Mouse (Mus musculus) neural tube, embryonic 11.5 days (tissue): Measurements from ENCODE around the gene Mier2. TPM values are rescaled to one million over a fixed set of nuclear protein-coding genes. Genes with fewer than 3 reads are reported as not detected.

Experiments
- ATAC-seq: fragments of 200-750 bp; cut with Nextera tagmentation; 2 replicates; pipeline ENCODE4 v1.8.0; 2017; ENCODE audit warnings: moderate number of reproducible peaks, mild to moderate bottlenecking, moderate TSS enrichment, moderate library complexity; ENCODE audit not compliant: insufficient read depth, low FRiP score, low TSS enrichment
- DNase-seq: peaks from one replicate; pipeline ENCODE4 v3.0.0-alpha.2; 2015; ENCODE audit warnings: low spot score
- H3K27ac ChIP-seq: fragments of 300-500 bp; sonication (generic); 2 replicates; pipeline ENCODE4 v1.5.1; 2014; ENCODE audit warnings: low read depth, mild to moderate bottlenecking, low read length
- H3K27me3 ChIP-seq: fragments of 300-500 bp; sonication (generic); 2 replicates; pipeline ENCODE4 v1.6.1; 2014; ENCODE audit warnings: mild to moderate bottlenecking, low read length, mixed read lengths; ENCODE audit not compliant: control insufficient read depth, insufficient read depth
- H3K36me3 ChIP-seq: fragments of 300-500 bp; sonication (generic); 2 replicates; pipeline ENCODE4 v1.6.1; 2014; ENCODE audit warnings: mild to moderate bottlenecking, low read length, moderate library complexity, mixed read lengths; ENCODE audit not compliant: control insufficient read depth, insufficient read depth
- H3K4me1 ChIP-seq: fragments of 300-500 bp; sonication (generic); 2 replicates; pipeline ENCODE4 v1.6.1; 2014; ENCODE audit warnings: low read length, mixed read lengths; ENCODE audit not compliant: control insufficient read depth, insufficient read depth
- H3K4me2 ChIP-seq: fragments of 300-500 bp; sonication (generic); 2 replicates; pipeline ENCODE4 v1.6.1; 2014; ENCODE audit warnings: low read depth, mild to moderate bottlenecking, moderate library complexity
- H3K4me3 ChIP-seq: fragments of 300-500 bp; sonication (generic); 2 replicates; pipeline ENCODE4 v1.5.1; 2014; ENCODE audit warnings: low read depth, low read length
- H3K9ac ChIP-seq: fragments of 300-500 bp; sonication (generic); 2 replicates; pipeline ENCODE4 v1.6.1; 2014; ENCODE audit warnings: mild to moderate bottlenecking, low read length
- H3K9me3 ChIP-seq: fragments of 300-500 bp; sonication (generic); 2 replicates; pipeline ENCODE4 v1.6.1; 2016; ENCODE audit warnings: low read length; ENCODE audit not compliant: control insufficient read depth
- WGBS: fragments of 180-500 bp; shearing (Covaris S2); extraction: QIAGEN DNeasy Blood & Tissue Kit; methylation state at CpG from one replicate; pipeline ENCODE4 v1.1.7; 2014; 5-methylcytosine and 5-hydroxymethylcytosine counted together
- polyA plus RNA-seq: library from polyadenylated mRNA; unstranded; fragments of >200 nt; fragmentation: Nextera tagmentation; extraction: Ambion mirVana; gene quantifications from 2 replicates; pipeline ENCODE4 v1.2.1, GENCODE M21; 2014

Gene Mier2
- polyA plus RNA-seq, 1 experiment from 2014 or later, result 58.2 TPM

- peak within 1 kb of the TSS; percentile 99 for H3K4me2 ChIP-seq
- H3K4me3 ChIP-seq, result peak within 1 kb of the TSS; percentile 54
- H3K9ac ChIP-seq, result peak within 1 kb of the TSS; percentile 70
- ATAC-seq (peak; percentile 76), DNase-seq (peak; percentile 75)
- no peaks in the 10 kb centered on the region; the same call in 1 of the 2 replicates for H3K4me1 ChIP-seq
- WGBS, result under 1% methylated on average over 52 of the region's 52 CpGs
- no peaks in the 10 kb centered on the region for H3K27me3 ChIP-seq
- H3K9me3 ChIP-seq, result no peaks in the 10 kb centered on the region
- H3K27ac ChIP-seq, result no peak within 1 kb of the TSS
- 0 out of 2 replicates have a peak, but pooled peaks cover 2% of the 10 kb centered on the region for H3K36me3 ChIP-seq
Measured at GRCm38 (mm10) chr10:79533126-79533911, 21.7 kb downstream of the Mier2 start, which contains the start of gene Plpp2. TSS of gene Plpp2 (minus strand) at chr10:79533796.

GRCm38 (mm10) chr10:79532678-79533077 lies 22.3 kb downstream of the Mier2 start:
- peak overlapping the region; percentile 70 for H3K9ac ChIP-seq
- H3K36me3 ChIP-seq, result 0 out of 2 replicates have a peak, but pooled peaks cover 2% of the 10 kb centered on the region
- peak overlapping the region; percentile 99 for H3K4me2 ChIP-seq
- 18% methylated on average over 3 of the region's 3 CpGs for WGBS
- DNase-seq, result no peak
- no peaks in the 10 kb centered on the region for H3K27me3 ChIP-seq
- ATAC-seq, result no peak
- H3K4me1 ChIP-seq, result no peaks in the 10 kb centered on the region; the same call in 1 of the 2 replicates
- no peak overlapping the region for H3K27ac ChIP-seq
- no peaks in the 10 kb centered on the region for H3K9me3 ChIP-seq
- peak overlapping the region; percentile 54 for H3K4me3 ChIP-seq

DNA sequence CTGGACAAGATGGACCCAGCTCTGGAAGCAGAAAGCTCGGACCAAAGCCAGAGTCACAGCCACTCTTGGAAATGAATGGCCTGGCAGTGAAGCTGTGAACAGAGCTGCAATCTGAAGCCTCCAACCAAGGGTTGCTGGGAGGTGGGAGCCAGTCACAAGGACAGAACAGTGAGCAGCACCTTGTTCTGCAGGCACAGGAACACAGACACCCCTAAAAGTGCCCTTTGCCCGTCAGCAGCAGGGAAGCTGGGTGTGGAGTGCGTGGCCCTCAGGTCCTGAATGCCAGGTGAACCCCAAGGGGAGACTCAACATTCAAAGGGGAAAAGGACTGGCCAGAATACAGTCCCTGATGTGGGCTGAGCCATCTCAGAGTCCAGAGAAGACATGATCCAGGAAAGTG lies 23.4 kb downstream of the Mier2 start:
- Histone ChIP-seq H3K9ac (no peak overlapping the region), H3K4me3 (no peak overlapping the region), H3K36me3 (0 out of 2 replicates have a peak, but pooled peaks cover 2% of the 10 kb centered on the region), H3K27me3 (no peaks in the 10 kb centered on the region), H3K9me3 (no peaks in the 10 kb centered on the region), H3K4me2 (no peak overlapping the region), H3K27ac (no peak overlapping the region), H3K4me1 (no peaks in the 10 kb centered on the region; the same call in 1 of the 2 replicates)
- ATAC-seq (no peak), DNase-seq (no peak)
- 94% methylated on average over 3 of the region's 3 CpGs for WGBS

- no peak overlapping the region for H3K9ac ChIP-seq
- 88% methylated on average over 13 of the region's 13 CpGs for WGBS
- DNase-seq (no peak), ATAC-seq (no peak)
- H3K36me3 ChIP-seq, result peaks cover 2% of the 10 kb centered on the region; the same call in 1 of the 2 replicates
- H3K27me3 ChIP-seq, result no peaks in the 10 kb centered on the region
- H3K27ac ChIP-seq, result no peak overlapping the region
- no peak overlapping the region for H3K4me2 ChIP-seq
- no peaks in the 10 kb centered on the region for H3K9me3 ChIP-seq
- no peak overlapping the region for H3K4me3 ChIP-seq
- H3K4me1 ChIP-seq, result no peaks in the 10 kb centered on the region; the same call in 1 of the 2 replicates
Measured at GRCm38 (mm10) chr10:79530721-79531120, 24.3 kb downstream of the Mier2 start.

DNA sequence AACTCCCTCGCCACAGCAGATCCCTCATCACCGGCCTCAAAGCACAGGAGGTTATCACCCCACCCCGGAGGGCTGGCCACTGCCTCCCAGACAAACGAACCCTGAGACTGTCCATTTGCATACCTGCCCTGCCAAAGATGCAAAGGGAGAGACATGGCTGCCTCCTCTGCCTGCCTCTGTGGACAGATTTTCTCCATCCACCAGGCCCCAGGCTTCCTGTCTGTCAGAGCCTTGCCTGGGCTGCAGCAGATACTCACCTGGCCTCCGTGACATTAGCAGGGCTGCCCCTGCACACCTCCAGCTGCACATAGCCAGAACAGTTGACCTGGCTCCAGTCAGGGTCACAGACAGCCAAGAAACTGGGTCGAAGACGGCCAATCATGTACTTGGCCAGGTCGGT lies 24.8 kb downstream of the Mier2 start:
- Histone ChIP-seq H3K4me3 (no peak overlapping the region), H3K36me3 (peaks cover 2% of the 10 kb centered on the region; the same call in 1 of the 2 replicates), H3K27ac (no peak overlapping the region), H3K27me3 (no peaks in the 10 kb centered on the region), H3K9ac (no peak overlapping the region), H3K4me2 (no peak overlapping the region), H3K4me1 (no peaks in the 10 kb centered on the region; the same call in 1 of the 2 replicates), H3K9me3 (no peaks in the 10 kb centered on the region)
- WGBS, result 83% methylated on average over 8 of the region's 8 CpGs
- ATAC-seq, result no peak
- no peak for DNase-seq

- Histone ChIP-seq H3K27me3 (no peaks in the 10 kb centered on the region), H3K27ac (no peak overlapping the region), H3K9ac (no peak overlapping the region), H3K4me3 (no peak overlapping the region), H3K4me2 (no peak overlapping the region), H3K36me3 (peaks cover 2% of the 10 kb centered on the region; the same call in 1 of the 2 replicates), H3K9me3 (no peaks in the 10 kb centered on the region), H3K4me1 (no peaks in the 10 kb centered on the region; the same call in 1 of the 2 replicates)
- 76% methylated on average over 3 of the region's 3 CpGs for WGBS
- DNase-seq, result no peak
- ATAC-seq, result no peak
Measured at GRCm38 (mm10) chr10:79528081-79528480, 26.9 kb downstream of the Mier2 start.

- peaks cover 2% of the 10 kb centered on the region; the same call in 1 of the 2 replicates for H3K36me3 ChIP-seq
- ATAC-seq (no peak), DNase-seq (no peak)
- no peaks in the 10 kb centered on the region for H3K9me3 ChIP-seq
- no peak overlapping the region for H3K4me2 ChIP-seq
- no peak overlapping the region for H3K27ac ChIP-seq
- no peak overlapping the region for H3K9ac ChIP-seq
- WGBS, result 83% methylated on average over 6 of the region's 6 CpGs
- H3K4me3 ChIP-seq, result no peak overlapping the region
- H3K27me3 ChIP-seq, result no peaks in the 10 kb centered on the region
- no peaks in the 10 kb centered on the region for H3K4me1 ChIP-seq
Measured at GRCm38 (mm10) chr10:79527453-79527845, 27.6 kb downstream of the Mier2 start.

DNA sequence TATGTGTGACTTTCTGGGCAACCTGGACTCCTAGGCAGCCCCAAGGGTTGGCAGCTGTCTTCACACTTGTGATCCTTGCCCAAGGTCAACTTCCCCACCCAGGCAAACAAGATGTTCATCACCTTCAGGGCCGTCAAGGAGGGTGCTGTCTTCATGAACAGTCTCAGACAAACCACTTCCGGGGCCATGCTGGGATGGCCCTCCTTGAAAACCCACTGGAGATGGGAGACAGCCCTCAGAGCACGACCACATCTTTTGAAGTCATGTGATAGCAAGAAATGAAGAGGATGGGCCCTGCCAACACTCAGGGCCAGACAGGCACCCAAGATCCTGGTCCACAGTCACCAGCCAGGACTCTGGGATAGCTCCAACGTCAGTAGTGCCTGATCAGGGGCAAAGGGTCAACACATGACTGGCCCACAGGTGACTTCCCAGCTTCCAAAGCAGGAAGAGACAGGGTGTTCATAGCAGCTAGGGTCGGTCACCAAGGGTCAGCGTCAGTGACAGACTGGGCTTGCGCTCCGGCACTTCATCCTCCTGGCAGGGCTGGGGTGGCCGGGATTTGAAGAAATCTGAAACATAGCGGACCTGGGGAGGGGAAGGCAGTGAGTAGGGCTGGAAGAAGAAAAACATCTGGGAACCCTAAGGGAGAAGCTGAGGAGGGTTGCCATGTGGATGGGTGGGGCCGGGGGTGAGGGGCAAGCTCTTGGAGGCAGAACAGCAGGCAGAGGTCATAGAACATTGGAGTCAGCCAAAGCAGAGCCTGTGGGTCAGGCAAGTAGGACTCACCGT lies 28.1 kb downstream of the Mier2 start:
- DNase-seq, result no peak
- Histone ChIP-seq H3K36me3 (peaks cover 2% of the 10 kb centered on the region; the same call in 1 of the 2 replicates), H3K27ac (no peak overlapping the region), H3K9ac (no peak overlapping the region), H3K4me3 (no peak overlapping the region), H3K9me3 (no peaks in the 10 kb centered on the region), H3K4me1 (no peaks in the 10 kb centered on the region), H3K27me3 (no peaks in the 10 kb centered on the region), H3K4me2 (no peak overlapping the region)
- ATAC-seq, result no peak
- 89% methylated on average over 12 of the region's 12 CpGs for WGBS
